Mouse (Mus musculus): ENCODE data around the gene Mybpc2. TPM values are rescaled to one million over a fixed set of nuclear protein-coding genes. Genes with fewer than 3 reads are reported as not detected.

Mybpc2 gene
- 0.05 and 0.09 TPM in 2 replicates for polyA plus RNA-seq (2014; fragmentation: Nextera tagmentation; extraction: Ambion mirVana)

DNA sequence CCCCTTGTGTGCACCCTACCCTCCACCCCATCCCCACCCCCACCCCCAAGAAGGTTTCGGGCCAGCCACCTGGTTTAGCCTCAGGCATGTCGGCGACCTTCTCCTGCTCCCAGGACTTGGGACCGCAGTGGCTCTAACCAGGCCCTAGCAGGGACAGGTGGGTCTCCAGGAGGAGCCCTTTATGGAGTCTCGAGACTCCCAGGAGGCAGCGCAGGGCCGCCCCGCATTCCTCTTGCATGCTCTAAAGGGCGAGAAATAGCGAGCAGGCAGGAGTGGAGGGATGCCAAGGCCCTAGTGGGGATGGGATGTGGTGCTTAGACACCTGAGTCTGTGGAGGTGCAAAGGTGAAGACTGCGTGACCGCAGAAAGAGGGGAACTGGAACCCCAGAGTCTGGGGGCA lies at the start of gene Mybpc2:
Gene Mybpc2, minus strand, starts transcription at position 155 of the 400 bp plus-strand sequence.
- H3K27me3 ChIP-seq (ENCODE audit: control insufficient read depth, insufficient read depth, low read length) = peaks cover 35% of the 10 kb centered on the region
- no peak for ATAC-seq (ENCODE audit: low FRiP score)
- H3K9me3 ChIP-seq (ENCODE audit: control insufficient read depth, low read length) = no peaks in the 10 kb centered on the region
- 40% methylated on average over 12 of the region's 12 CpGs for WGBS
- H3K4me1 ChIP-seq (replicated peaks; ENCODE audit: control insufficient read depth, insufficient read depth, low read length) = no peaks in the 10 kb centered on the region
- no peak for DNase-seq (ENCODE audit: low spot score)
- H3K36me3 ChIP-seq (replicated peaks; ENCODE audit: control insufficient read depth, insufficient read depth) = no peaks in the 10 kb centered on the region
- H3K4me2 ChIP-seq (replicated peaks) = peak within 1 kb of the TSS; percentile 26; the same call in 1 of the 2 replicates
- 0 out of 2 replicates have a peak within 1 kb of the TSS, but pooled peaks have one; percentile 6 for H3K9ac ChIP-seq
- no peak within 1 kb of the TSS for H3K4me3 ChIP-seq (replicated peaks; ENCODE audit: low read length)
- H3K27ac ChIP-seq = no peak within 1 kb of the TSS

- H3K4me1 ChIP-seq (replicated peaks; ENCODE audit: control insufficient read depth, insufficient read depth, low read length) = no peaks in the 10 kb centered on the region
- no peak overlapping the region for H3K4me2 ChIP-seq (replicated peaks)
- no peaks in the 10 kb centered on the region for H3K9me3 ChIP-seq (ENCODE audit: control insufficient read depth, low read length)
- DNase-seq (ENCODE audit: low spot score) (no peak), ATAC-seq (ENCODE audit: low FRiP score) (no peak)
- H3K36me3 ChIP-seq (replicated peaks; ENCODE audit: control insufficient read depth, insufficient read depth) = no peaks in the 10 kb centered on the region
- WGBS = 72% methylated on average over 5 of the region's 5 CpGs
- no peak overlapping the region for H3K4me3 ChIP-seq (replicated peaks; ENCODE audit: low read length)
- no peaks in the 10 kb centered on the region for H3K27me3 ChIP-seq (ENCODE audit: control insufficient read depth, insufficient read depth, low read length)
- H3K27ac ChIP-seq = no peak overlapping the region
- H3K9ac ChIP-seq = no peak overlapping the region
Measured at GRCm38 (mm10) chr7:44572956-44573484, 48.6 kb upstream of the Mybpc2 start.

- H3K36me3 ChIP-seq (replicated peaks; ENCODE audit: control insufficient read depth, insufficient read depth) = no peaks in the 10 kb centered on the region
- DNase-seq (ENCODE audit: low spot score) (no peak), ATAC-seq (ENCODE audit: low FRiP score) (no peak)
Measured at GRCm38 (mm10) chr7:44572213-44572701, 47.8 kb upstream of the Mybpc2 start, which contains the start of gene Napsa. Gene Napsa, plus strand, starts transcription at chr7:44572380.

GRCm38 (mm10) chr7:44571811-44572210 lies 47.4 kb upstream of the Mybpc2 start:
- no peak overlapping the region for H3K4me2 ChIP-seq (replicated peaks)
- WGBS = 35% methylated on average over 4 of the region's 4 CpGs

More at GRCm38 (mm10) chr7:44572213-44572701, 47.8 kb upstream of the Mybpc2 start, which contains the start of gene Napsa:
- Histone ChIP-seq H3K9ac (no peak within 1 kb of the TSS), H3K27me3 (ENCODE audit: control insufficient read depth, insufficient read depth, low read length) (no peaks in the 10 kb centered on the region), H3K4me2 (replicated peaks) (no peak within 1 kb of the TSS), H3K9me3 (ENCODE audit: control insufficient read depth, low read length) (no peaks in the 10 kb centered on the region), H3K27ac (no peak within 1 kb of the TSS), H3K4me1 (replicated peaks; ENCODE audit: control insufficient read depth, insufficient read depth, low read length) (no peaks in the 10 kb centered on the region), H3K4me3 (replicated peaks; ENCODE audit: low read length) (no peak within 1 kb of the TSS)
- 20% methylated on average over 7 of the region's 7 CpGs for WGBS

DNA sequence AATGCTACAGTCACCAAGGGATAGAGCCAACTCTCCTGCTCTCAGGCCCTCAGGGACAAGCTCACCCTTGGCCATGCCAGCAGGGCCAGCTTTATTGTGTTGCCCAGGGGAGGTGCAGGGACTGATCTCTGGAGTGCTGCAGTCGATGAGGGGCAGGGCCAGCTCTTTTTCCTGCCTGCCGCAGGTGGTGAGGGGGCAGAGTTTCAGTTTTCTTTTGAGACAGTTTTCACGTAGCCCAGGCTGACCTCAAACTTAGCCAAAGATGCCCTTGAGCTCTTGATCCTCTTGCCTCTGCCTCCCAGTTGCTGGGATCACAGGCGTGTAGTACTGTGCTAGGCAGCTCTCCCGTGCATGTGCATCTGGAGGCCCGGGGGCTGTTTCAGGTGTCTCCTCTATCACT lies 46.5 kb upstream of the Mybpc2 start:
- H3K36me3 ChIP-seq (replicated peaks; ENCODE audit: control insufficient read depth, insufficient read depth) = no peaks in the 10 kb centered on the region
- ATAC-seq (ENCODE audit: low FRiP score) (no peak), DNase-seq (ENCODE audit: low spot score) (no peak)
- H3K4me3 ChIP-seq (replicated peaks; ENCODE audit: low read length) = no peak overlapping the region
- WGBS = 86% methylated on average over 6 of the region's 6 CpGs
- no peaks in the 10 kb centered on the region for H3K9me3 ChIP-seq (ENCODE audit: control insufficient read depth, low read length)
- H3K9ac ChIP-seq = no peak overlapping the region
- H3K27me3 ChIP-seq (ENCODE audit: control insufficient read depth, insufficient read depth, low read length) = no peaks in the 10 kb centered on the region
- no peak overlapping the region for H3K4me2 ChIP-seq (replicated peaks)
- no peak overlapping the region for H3K27ac ChIP-seq
- H3K4me1 ChIP-seq (replicated peaks; ENCODE audit: control insufficient read depth, insufficient read depth, low read length) = no peaks in the 10 kb centered on the region

More at GRCm38 (mm10) chr7:44571811-44572210, 47.4 kb upstream of the Mybpc2 start:
- Histone ChIP-seq H3K4me1 (replicated peaks; ENCODE audit: control insufficient read depth, insufficient read depth, low read length) (no peaks in the 10 kb centered on the region), H3K36me3 (replicated peaks; ENCODE audit: control insufficient read depth, insufficient read depth) (no peaks in the 10 kb centered on the region), H3K9me3 (ENCODE audit: control insufficient read depth, low read length) (no peaks in the 10 kb centered on the region), H3K27me3 (ENCODE audit: control insufficient read depth, insufficient read depth, low read length) (no peaks in the 10 kb centered on the region), H3K27ac (no peak overlapping the region), H3K4me3 (replicated peaks; ENCODE audit: low read length) (no peak overlapping the region), H3K9ac (no peak overlapping the region)
- DNase-seq (ENCODE audit: low spot score) (no peak), ATAC-seq (ENCODE audit: low FRiP score) (no peak)

DNA sequence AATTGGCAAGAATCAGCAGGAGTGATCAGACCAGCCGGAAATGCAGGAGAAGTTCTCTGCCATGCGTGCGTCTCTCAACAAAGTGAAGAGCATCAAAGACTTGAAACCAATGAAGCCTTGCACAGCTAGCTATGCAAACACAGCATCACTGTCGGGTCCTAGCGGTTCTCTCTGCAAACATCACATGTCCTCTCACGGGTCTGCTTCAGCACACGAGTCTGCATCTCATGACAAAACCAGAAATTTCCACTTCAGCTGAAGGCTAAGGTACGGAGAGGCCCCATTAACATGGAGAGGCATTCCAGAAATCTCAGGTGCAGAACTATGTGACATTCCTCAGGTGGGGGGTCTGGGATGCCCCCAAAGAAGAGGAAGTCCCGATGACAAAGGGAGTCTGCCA lies 44.3 kb upstream of the Mybpc2 start:
- Histone ChIP-seq H3K36me3 (replicated peaks; ENCODE audit: control insufficient read depth, insufficient read depth) (no peaks in the 10 kb centered on the region), H3K9ac (no peak overlapping the region), H3K27ac (no peak overlapping the region), H3K4me2 (replicated peaks) (no peak overlapping the region), H3K4me3 (replicated peaks; ENCODE audit: low read length) (no peak overlapping the region), H3K27me3 (ENCODE audit: control insufficient read depth, insufficient read depth, low read length) (no peaks in the 10 kb centered on the region), H3K9me3 (ENCODE audit: control insufficient read depth, low read length) (no peaks in the 10 kb centered on the region), H3K4me1 (replicated peaks; ENCODE audit: control insufficient read depth, insufficient read depth, low read length) (no peaks in the 10 kb centered on the region)
- DNase-seq (ENCODE audit: low spot score) = no peak
- ATAC-seq (ENCODE audit: low FRiP score) = no peak
- 84% methylated on average over 9 of the region's 9 CpGs for WGBS

GRCm38 (mm10) chr7:44565414-44565813 lies 41.0 kb upstream of the Mybpc2 start:
- H3K9ac ChIP-seq = no peak overlapping the region
- no peak overlapping the region for H3K27ac ChIP-seq
- 79% methylated on average over 6 of the region's 6 CpGs for WGBS
- no peaks in the 10 kb centered on the region for H3K9me3 ChIP-seq (ENCODE audit: control insufficient read depth, low read length)
- DNase-seq (ENCODE audit: low spot score) (no peak), ATAC-seq (ENCODE audit: low FRiP score) (no peak)
- H3K4me3 ChIP-seq (replicated peaks; ENCODE audit: low read length) = no peak overlapping the region
- H3K27me3 ChIP-seq (ENCODE audit: control insufficient read depth, insufficient read depth, low read length) = no peaks in the 10 kb centered on the region
- no peak overlapping the region for H3K4me2 ChIP-seq (replicated peaks)
- no peaks in the 10 kb centered on the region for H3K36me3 ChIP-seq (replicated peaks; ENCODE audit: control insufficient read depth, insufficient read depth)
- H3K4me1 ChIP-seq (replicated peaks; ENCODE audit: control insufficient read depth, insufficient read depth, low read length) = no peaks in the 10 kb centered on the region

DNA sequence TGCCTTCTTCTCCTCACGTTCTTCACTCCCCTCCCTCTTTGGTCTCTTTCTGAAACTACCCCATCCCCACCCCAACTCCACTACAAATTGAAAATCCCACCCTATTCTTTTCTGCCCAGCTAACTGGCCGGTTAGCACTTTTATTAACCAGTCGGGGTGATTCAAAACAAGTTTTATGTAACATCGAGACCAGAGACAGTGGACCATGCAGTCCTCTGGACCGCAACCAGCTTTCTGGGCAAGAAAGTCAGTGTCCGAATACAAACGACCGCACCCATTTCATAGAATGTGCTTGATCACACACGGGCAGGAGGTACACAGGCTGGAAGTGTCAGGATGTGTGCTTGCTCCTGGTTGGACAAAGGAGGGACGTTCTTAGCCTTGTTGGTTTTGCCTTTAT lies 40.0 kb upstream of the Mybpc2 start:
- Histone ChIP-seq H3K9ac (no peak overlapping the region), H3K4me2 (replicated peaks) (no peak overlapping the region), H3K36me3 (replicated peaks; ENCODE audit: control insufficient read depth, insufficient read depth) (no peaks in the 10 kb centered on the region), H3K4me1 (replicated peaks; ENCODE audit: control insufficient read depth, insufficient read depth, low read length) (no peaks in the 10 kb centered on the region), H3K27me3 (ENCODE audit: control insufficient read depth, insufficient read depth, low read length) (no peaks in the 10 kb centered on the region), H3K27ac (no peak overlapping the region), H3K9me3 (ENCODE audit: control insufficient read depth, low read length) (no peaks in the 10 kb centered on the region), H3K4me3 (replicated peaks; ENCODE audit: low read length) (no peak overlapping the region)
- no peak for ATAC-seq (ENCODE audit: low FRiP score)
- DNase-seq (ENCODE audit: low spot score) = no peak
- 87% methylated on average over 10 of the region's 10 CpGs for WGBS

DNA sequence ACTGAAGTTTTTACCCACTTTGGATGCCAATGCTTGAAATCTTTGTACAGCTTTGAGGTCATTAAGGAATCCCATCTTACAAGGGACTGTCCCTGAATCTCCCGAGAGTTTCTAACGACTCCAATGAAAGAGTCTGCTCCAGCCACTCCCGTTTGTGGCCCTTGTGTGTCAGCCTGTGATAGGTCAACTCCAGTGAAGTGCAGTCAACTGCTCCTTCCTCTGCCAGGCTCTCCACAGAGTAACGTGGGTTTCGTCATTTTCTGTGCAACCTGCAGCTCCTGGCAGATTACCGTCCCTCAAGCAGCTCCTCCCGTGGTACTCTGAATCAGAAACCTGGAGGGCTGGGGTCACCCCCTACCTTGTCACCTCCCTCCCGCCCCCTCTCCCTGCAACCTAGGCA lies 38.8 kb upstream of the Mybpc2 start:
- no peaks in the 10 kb centered on the region for H3K9me3 ChIP-seq (ENCODE audit: control insufficient read depth, low read length)
- ATAC-seq (ENCODE audit: low FRiP score) (no peak), DNase-seq (ENCODE audit: low spot score) (no peak)
- no peak overlapping the region for H3K27ac ChIP-seq
- WGBS = 59% methylated on average over 8 of the region's 8 CpGs
- no peak overlapping the region for H3K4me3 ChIP-seq (replicated peaks; ENCODE audit: low read length)
- no peaks in the 10 kb centered on the region for H3K4me1 ChIP-seq (replicated peaks; ENCODE audit: control insufficient read depth, insufficient read depth, low read length)
- H3K27me3 ChIP-seq (ENCODE audit: control insufficient read depth, insufficient read depth, low read length) = no peaks in the 10 kb centered on the region
- H3K9ac ChIP-seq = no peak overlapping the region
- H3K4me2 ChIP-seq (replicated peaks) = no peak overlapping the region
- H3K36me3 ChIP-seq (replicated peaks; ENCODE audit: control insufficient read depth, insufficient read depth) = no peaks in the 10 kb centered on the region

All from hindbrain, embryonic 14.5 days (tissue).